Mouse (Mus musculus) limb, embryonic 10.5 days (tissue): ENCODE results near the gene Lekr1. TPM values are rescaled to one million over a fixed set of nuclear protein-coding genes. Genes with fewer than 3 reads are reported as not detected.

Experiments
- DNase-seq: peaks from one replicate; pipeline ENCODE4 v3.0.0-alpha.2; 2017; ENCODE audit warnings: low spot score
- H3K27ac ChIP-seq: fragments of 300-500 bp; sonication (generic); 2 replicates; pipeline ENCODE4 v1.5.1; 2016; ENCODE audit warnings: mild to moderate bottlenecking
- H3K27me3 ChIP-seq: fragments of 300-500 bp; sonication (generic); 2 replicates; pipeline ENCODE4 v1.6.1; 2016; ENCODE audit warnings: low read depth, mild to moderate bottlenecking; ENCODE audit not compliant: poor library complexity, severe bottlenecking
- H3K36me3 ChIP-seq: fragments of 300-500 bp; sonication (generic); 2 replicates; pipeline ENCODE4 v1.6.1; 2016; ENCODE audit warnings: mild to moderate bottlenecking, moderate library complexity
- H3K4me1 ChIP-seq: fragments of 300-500 bp; sonication (generic); 2 replicates; pipeline ENCODE4 v1.6.1; 2016
- H3K4me3 ChIP-seq: fragments of 300-500 bp; sonication (generic); 2 replicates; pipeline ENCODE4 v1.5.1; 2016; ENCODE audit warnings: mild to moderate bottlenecking, moderate library complexity
- H3K9me3 ChIP-seq: fragments of 300-500 bp; sonication (generic); replicated peaks from 2 replicates; pipeline ENCODE4 v1.6.1; 2016; ENCODE audit warnings: mild to moderate bottlenecking
- WGBS: fragments of 180-500 bp; shearing (Covaris S2); methylation state at CpG from one replicate; pipeline ENCODE4 v1.1.7; 2016; 5-methylcytosine and 5-hydroxymethylcytosine counted together
- polyA plus RNA-seq: library from polyadenylated mRNA; unstranded; fragments of >200 nt; fragmentation: Nextera tagmentation; extraction: Ambion mirVana; gene quantifications from 2 replicates; pipeline ENCODE4 v1.2.1, GENCODE M21; 2016

Gene Lekr1
- polyA plus RNA-seq, 1 experiment from 2014 or later, result 5.3 TPM

DNA sequence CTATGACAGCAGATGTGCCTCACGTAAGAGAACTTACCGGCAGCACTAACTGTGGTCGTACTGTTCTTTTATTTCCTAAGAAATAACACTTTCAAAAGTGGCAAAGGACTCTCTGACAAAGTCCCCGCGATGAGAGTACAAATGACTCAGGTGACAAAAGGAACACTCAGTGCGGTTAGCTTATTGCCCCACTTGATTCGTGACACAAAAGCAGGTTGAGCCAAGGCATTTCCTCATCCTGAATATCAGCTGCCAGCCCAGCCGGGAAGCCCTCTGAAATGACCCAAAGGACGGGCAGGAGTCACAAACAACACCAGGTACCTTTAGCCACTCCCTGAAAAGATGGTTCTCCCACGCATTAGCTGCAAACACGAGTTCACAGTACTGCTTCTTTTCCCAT is 192.1 kb downstream of the Lekr1 start:
- no peaks in the 10 kb centered on the region for H3K27me3 ChIP-seq
- no peak overlapping the region for H3K4me3 ChIP-seq
- WGBS, result 52% methylated on average over 11 of the region's 11 CpGs
- no peaks in the 10 kb centered on the region for H3K9me3 ChIP-seq
- no peaks in the 10 kb centered on the region for H3K36me3 ChIP-seq
- peak overlapping the region; percentile 17; the same call in 1 of the 2 replicates for H3K27ac ChIP-seq
- no peak for DNase-seq
- H3K4me1 ChIP-seq, result peaks cover 35% of the 10 kb centered on the region

- peak overlapping the region; percentile 17; the same call in 1 of the 2 replicates for H3K27ac ChIP-seq
- WGBS, result 16% methylated on average over 13 of the region's 13 CpGs
- no peaks in the 10 kb centered on the region for H3K36me3 ChIP-seq
- no peaks in the 10 kb centered on the region for H3K9me3 ChIP-seq
- H3K4me1 ChIP-seq, result peaks cover 34% of the 10 kb centered on the region
- no peak for DNase-seq
- no peaks in the 10 kb centered on the region for H3K27me3 ChIP-seq
- peak overlapping the region; percentile 22; the same call in 1 of the 2 replicates for H3K4me3 ChIP-seq
Measured at GRCm38 (mm10) chr3:65858741-65859348, 192.8 kb downstream of the Lekr1 start.

DNA sequence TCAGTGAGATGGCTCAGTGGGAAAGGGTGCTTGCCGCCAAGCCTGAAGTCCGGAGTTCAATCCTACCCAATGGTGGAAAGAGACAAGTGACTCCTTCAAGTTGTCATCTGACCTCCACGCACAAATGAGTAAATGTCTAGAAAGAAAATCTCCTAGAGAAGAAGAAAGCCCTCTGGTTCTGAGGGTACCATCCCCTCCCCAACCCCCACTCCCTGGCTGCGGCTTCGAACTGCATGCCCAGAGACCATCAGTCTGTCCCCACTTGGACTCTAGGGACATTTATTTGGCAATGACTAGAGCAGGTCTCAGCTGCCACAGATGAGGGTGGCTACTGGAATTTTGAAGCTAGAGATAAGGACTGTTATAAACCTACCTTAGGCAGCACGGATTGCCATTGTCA is 193.7 kb downstream of the Lekr1 start:
- Histone ChIP-seq H3K27me3 (0 out of 2 replicates have a peak, but pooled peaks cover 5% of the 10 kb centered on the region), H3K36me3 (no peaks in the 10 kb centered on the region), H3K27ac (no peak overlapping the region), H3K4me3 (no peak overlapping the region), H3K4me1 (peaks cover 27% of the 10 kb centered on the region), H3K9me3 (no peaks in the 10 kb centered on the region)
- WGBS, result 86% methylated on average over 6 of the region's 6 CpGs
- DNase-seq, result no peak

DNA sequence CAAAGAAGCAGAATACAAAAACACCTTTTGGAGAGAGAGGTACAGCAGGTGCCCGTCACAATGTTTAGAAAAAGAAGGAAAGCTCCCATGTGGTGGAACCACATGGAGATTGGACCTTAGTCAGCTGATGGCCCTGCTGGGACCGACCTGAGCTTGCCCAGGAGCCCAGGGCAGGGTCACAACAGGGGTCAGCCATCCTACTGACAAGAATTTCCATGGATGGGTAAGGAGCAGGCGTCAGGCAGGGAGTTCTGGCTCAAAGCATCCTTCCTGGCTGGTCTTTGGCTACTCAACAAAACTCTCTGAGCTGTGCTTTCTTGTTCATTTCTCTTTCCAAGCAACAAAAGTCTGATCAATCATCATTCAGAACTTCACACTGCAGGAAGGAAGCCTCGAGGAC is 194.9 kb downstream of the Lekr1 start:
- Histone ChIP-seq H3K4me3 (no peak overlapping the region), H3K27ac (no peak overlapping the region), H3K4me1 (peaks cover 27% of the 10 kb centered on the region), H3K36me3 (no peaks in the 10 kb centered on the region), H3K27me3 (0 out of 2 replicates have a peak, but pooled peaks cover 5% of the 10 kb centered on the region), H3K9me3 (no peaks in the 10 kb centered on the region)
- DNase-seq, result no peak
- WGBS, result 31% methylated on average over 4 of the region's 4 CpGs

GRCm38 (mm10) chr3:65861471-65861881 is 195.4 kb downstream of the Lekr1 start:
- H3K27ac ChIP-seq, result no peak overlapping the region
- 4% methylated on average over 6 of the region's 6 CpGs for WGBS
- peaks cover 27% of the 10 kb centered on the region for H3K4me1 ChIP-seq
- peak; percentile 37 for DNase-seq
- H3K36me3 ChIP-seq, result no peaks in the 10 kb centered on the region
- H3K9me3 ChIP-seq, result no peaks in the 10 kb centered on the region
- H3K27me3 ChIP-seq, result 0 out of 2 replicates have a peak, but pooled peaks cover 5% of the 10 kb centered on the region
- H3K4me3 ChIP-seq, result no peak overlapping the region

GRCm38 (mm10) chr3:65863297-65863696 is 197.3 kb downstream of the Lekr1 start:
- peaks cover 25% of the 10 kb centered on the region for H3K4me1 ChIP-seq
- H3K9me3 ChIP-seq, result no peaks in the 10 kb centered on the region
- 0 out of 2 replicates have a peak, but pooled peaks cover 5% of the 10 kb centered on the region for H3K27me3 ChIP-seq
- 5% methylated on average over 11 of the region's 11 CpGs for WGBS
- DNase-seq, result peak; percentile 85
- H3K27ac ChIP-seq, result no peak overlapping the region
- H3K4me3 ChIP-seq, result no peak overlapping the region
- no peaks in the 10 kb centered on the region for H3K36me3 ChIP-seq

- H3K4me1 ChIP-seq, result peaks cover 19% of the 10 kb centered on the region
- H3K27ac ChIP-seq, result no peak overlapping the region
- no peak overlapping the region for H3K4me3 ChIP-seq
- no peak for DNase-seq
- WGBS, result 66% methylated on average over 16 of the region's 16 CpGs
- 0 out of 2 replicates have a peak, but pooled peaks cover 5% of the 10 kb centered on the region for H3K27me3 ChIP-seq
- H3K36me3 ChIP-seq, result no peaks in the 10 kb centered on the region
- H3K9me3 ChIP-seq, result no peaks in the 10 kb centered on the region
Measured at GRCm38 (mm10) chr3:65863762-65864377, 197.8 kb downstream of the Lekr1 start.

- Histone ChIP-seq H3K27ac (no peak overlapping the region), H3K9me3 (no peaks in the 10 kb centered on the region), H3K4me1 (peaks cover 27% of the 10 kb centered on the region), H3K4me3 (no peak overlapping the region), H3K36me3 (no peaks in the 10 kb centered on the region), H3K27me3 (0 out of 2 replicates have a peak, but pooled peaks cover 4% of the 10 kb centered on the region)
- 93% methylated on average over 8 of the region's 8 CpGs for WGBS
- DNase-seq, result no peak
Measured at GRCm38 (mm10) chr3:65868931-65869330, 202.9 kb downstream of the Lekr1 start.

DNA sequence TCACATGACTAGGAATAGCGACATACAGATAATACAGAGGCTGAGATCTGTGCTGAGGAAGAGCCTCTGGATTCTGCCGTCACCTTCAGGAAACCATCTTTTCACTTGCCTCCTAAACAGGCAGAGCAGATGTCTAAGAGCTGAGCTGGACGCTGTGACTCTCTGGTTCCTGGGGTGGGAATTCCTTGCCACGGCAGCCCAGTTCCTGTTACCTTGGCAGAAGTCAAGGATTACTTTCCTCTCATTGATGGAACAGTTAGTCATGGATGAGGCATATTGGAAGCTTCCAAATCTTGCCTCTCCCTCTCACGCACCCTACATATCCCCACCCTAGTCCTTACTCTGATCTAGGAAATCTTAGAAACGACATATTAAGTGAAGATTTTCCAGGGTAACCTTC is 203.7 kb downstream of the Lekr1 start:
- Histone ChIP-seq H3K27me3 (no peaks in the 10 kb centered on the region), H3K4me3 (no peak overlapping the region), H3K36me3 (no peaks in the 10 kb centered on the region), H3K9me3 (no peaks in the 10 kb centered on the region), H3K4me1 (peaks cover 27% of the 10 kb centered on the region), H3K27ac (no peak overlapping the region)
- no peak for DNase-seq
- WGBS, result 85% methylated on average over 6 of the region's 6 CpGs

DNA sequence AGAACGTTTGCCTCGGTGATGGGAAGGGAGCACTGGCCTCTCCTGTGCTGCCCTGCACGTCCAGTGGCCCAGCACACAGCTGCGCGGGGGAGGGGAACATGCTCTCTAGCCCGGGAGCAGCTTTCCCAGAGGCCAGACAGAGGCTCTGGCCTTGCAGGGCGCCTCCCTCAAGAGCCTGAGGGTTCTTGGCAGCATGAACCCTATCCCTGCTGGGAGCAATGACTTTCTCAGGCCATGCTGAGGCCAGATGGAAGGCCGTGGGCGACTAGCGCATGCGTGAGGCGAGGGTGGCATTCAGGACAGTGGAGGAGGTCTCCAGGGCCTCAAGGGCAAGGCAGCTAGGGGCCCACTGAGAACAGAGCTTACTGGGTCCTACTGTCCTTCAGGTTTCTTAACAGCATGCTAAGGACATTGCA is 205.2 kb downstream of the Lekr1 start:
- no peaks in the 10 kb centered on the region for H3K27me3 ChIP-seq
- no peaks in the 10 kb centered on the region for H3K9me3 ChIP-seq
- peaks cover 27% of the 10 kb centered on the region for H3K4me1 ChIP-seq
- peak; percentile 86 for DNase-seq
- 2% methylated on average over 12 of the region's 12 CpGs for WGBS
- H3K4me3 ChIP-seq, result peak overlapping the region; percentile 30
- H3K27ac ChIP-seq, result peak overlapping the region; percentile 91
- no peaks in the 10 kb centered on the region for H3K36me3 ChIP-seq

- peak overlapping the region; percentile 30; the same call in 1 of the 2 replicates for H3K4me3 ChIP-seq
- 31% methylated on average over 10 of the region's 10 CpGs for WGBS
- peak; percentile 48 for DNase-seq
Measured at GRCm38 (mm10) chr3:65871609-65872272, 205.7 kb downstream of the Lekr1 start.

GRCm38 (mm10) chr3:65873093-65873830 is 207.2 kb downstream of the Lekr1 start:
- H3K27ac ChIP-seq, result no peak overlapping the region
- no peak for DNase-seq
- 86% methylated on average over 13 of the region's 13 CpGs for WGBS

More at GRCm38 (mm10) chr3:65871609-65872272, 205.7 kb downstream of the Lekr1 start:
- no peaks in the 10 kb centered on the region for H3K9me3 ChIP-seq
- H3K4me1 ChIP-seq, result peaks cover 27% of the 10 kb centered on the region
- H3K36me3 ChIP-seq, result no peaks in the 10 kb centered on the region
- H3K27ac ChIP-seq, result peak overlapping the region; percentile 91
- no peaks in the 10 kb centered on the region for H3K27me3 ChIP-seq

More at GRCm38 (mm10) chr3:65873093-65873830, 207.2 kb downstream of the Lekr1 start:
- Histone ChIP-seq H3K4me1 (peaks cover 27% of the 10 kb centered on the region), H3K4me3 (no peak overlapping the region), H3K9me3 (no peaks in the 10 kb centered on the region), H3K36me3 (no peaks in the 10 kb centered on the region), H3K27me3 (no peaks in the 10 kb centered on the region)
